Mouse (Mus musculus) liver, postnatal 0 days (tissue): ENCODE measurements at regions not wholly inside any gene's neighbourhood (a gene's known extent, or its start where the extent isn't known, plus 50 kb on each side); places are given as distances from the start of the nearest gene placed in this dataset.

Experiments used
- ATAC-seq: fragments of 200-750 bp; cut with Nextera tagmentation; 2 replicates; pipeline ENCODE4 v1.8.0; 2017; ENCODE audit warnings: mild to moderate bottlenecking, moderate library complexity
- DNase-seq: peaks from one replicate; pipeline ENCODE4 v3.0.0-alpha.2; 2016
- H3K27ac ChIP-seq: fragments of 300-500 bp; sonication (generic); 2 replicates; pipeline ENCODE4 v1.5.1; 2014; ENCODE audit warnings: antibody characterized with exemption, moderate library complexity, mild to moderate bottlenecking, low read depth
- H3K27me3 ChIP-seq: fragments of 300-500 bp; sonication (generic); 2 replicates; pipeline ENCODE4 v1.6.1; 2014; ENCODE audit warnings: low read length, control low read depth, mixed read lengths; ENCODE audit not compliant: insufficient read depth
- H3K36me3 ChIP-seq: fragments of 300-500 bp; sonication (generic); replicated peaks from 2 replicates; pipeline ENCODE4 v1.6.1; 2014; ENCODE audit warnings: mild to moderate bottlenecking, control low read depth, low read length, moderate library complexity, mixed read lengths; ENCODE audit not compliant: insufficient read depth
- H3K4me1 ChIP-seq: fragments of 300-500 bp; sonication (generic); 2 replicates; pipeline ENCODE4 v1.6.1; 2014; ENCODE audit warnings: antibody characterized with exemption, mild to moderate bottlenecking, control low read depth; ENCODE audit not compliant: insufficient read depth
- H3K4me2 ChIP-seq: fragments of 300-500 bp; sonication (generic); 2 replicates; pipeline ENCODE4 v1.6.1; 2014; ENCODE audit warnings: low read depth, mild to moderate bottlenecking, low read length, moderate library complexity, mixed read lengths
- H3K4me3 ChIP-seq: fragments of 300-500 bp; sonication (generic); 2 replicates; pipeline ENCODE4 v1.5.1; 2014; ENCODE audit warnings: low read depth, low read length
- H3K9ac ChIP-seq: fragments of 300-500 bp; sonication (generic); replicated peaks from 2 replicates; pipeline ENCODE4 v1.6.1; 2014; ENCODE audit warnings: mild to moderate bottlenecking, moderate library complexity
- H3K9me3 ChIP-seq: fragments of 300-500 bp; sonication (generic); 2 replicates; pipeline ENCODE4 v1.6.1; 2016; ENCODE audit warnings: mild to moderate bottlenecking, control low read depth, low read length, mixed read lengths
- CTCF ChIP-seq: sonication (generic); IDR thresholded peaks from 2 replicates; pipeline ENCODE4 v1.5.1; 2016; ENCODE audit warnings: antibody characterized with exemption, low read depth
- EP300 ChIP-seq: IDR thresholded peaks from 2 replicates; pipeline ENCODE4 v1.6.1; 2016; ENCODE audit warnings: antibody characterized with exemption, low read depth, mild to moderate bottlenecking
- WGBS: fragments of 180-500 bp; shearing (Covaris S2); extraction: QIAGEN DNeasy Blood & Tissue Kit; methylation state at CpG from one replicate; pipeline ENCODE4 v1.1.7; 2014; ENCODE audit not compliant: insufficient replicate concordance; 5-methylcytosine and 5-hydroxymethylcytosine counted together

DNA sequence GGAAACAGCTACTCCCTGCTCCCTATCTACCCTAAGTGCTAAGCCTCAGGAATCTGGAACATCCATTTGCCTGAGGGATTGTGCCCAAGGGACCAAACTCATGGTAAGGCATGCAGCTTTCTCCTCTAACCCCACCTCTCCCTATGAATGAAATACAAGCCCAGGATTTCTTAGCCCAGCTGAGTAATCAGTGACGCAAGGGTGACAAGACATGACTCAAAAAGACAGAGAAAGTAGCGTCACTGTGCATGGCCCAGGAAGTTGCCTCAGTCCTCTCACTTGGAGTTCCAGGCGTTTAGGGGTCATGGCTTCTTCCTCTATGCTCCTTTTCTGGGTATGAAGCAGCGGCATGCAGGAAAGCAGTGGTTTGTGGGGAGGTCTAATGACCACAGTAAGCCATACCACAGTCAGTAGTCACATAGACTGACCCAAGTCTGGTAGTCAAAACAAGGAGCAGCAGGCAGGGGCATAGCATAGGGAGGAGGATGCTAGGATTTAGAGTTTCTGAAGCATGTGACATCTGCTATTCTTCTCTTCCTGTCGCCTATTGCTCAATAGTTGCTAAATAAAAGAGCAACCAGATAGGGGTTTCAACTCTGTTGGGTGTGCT, 78.7 kb upstream of the Cd93 start:
- Histone ChIP-seq H3K9me3 (no peaks in the 10 kb centered on the region), H3K4me3 (no peak overlapping the region), H3K9ac (no peak overlapping the region), H3K36me3 (no peaks in the 10 kb centered on the region), H3K4me1 (peaks cover 18% of the 10 kb centered on the region; the same call in 1 of the 2 replicates), H3K4me2 (no peak overlapping the region), H3K27me3 (no peaks in the 10 kb centered on the region), H3K27ac (peak overlapping the region; percentile 49; the same call in 1 of the 2 replicates)
- ATAC-seq: peak; percentile 74
- TF ChIP-seq CTCF (no peak), EP300 (peak; percentile 23; the same call in 1 of the 2 replicates)
- WGBS: 25% methylated on average over 5 of the region's 5 CpGs
- peak; percentile 39 for DNase-seq

DNA sequence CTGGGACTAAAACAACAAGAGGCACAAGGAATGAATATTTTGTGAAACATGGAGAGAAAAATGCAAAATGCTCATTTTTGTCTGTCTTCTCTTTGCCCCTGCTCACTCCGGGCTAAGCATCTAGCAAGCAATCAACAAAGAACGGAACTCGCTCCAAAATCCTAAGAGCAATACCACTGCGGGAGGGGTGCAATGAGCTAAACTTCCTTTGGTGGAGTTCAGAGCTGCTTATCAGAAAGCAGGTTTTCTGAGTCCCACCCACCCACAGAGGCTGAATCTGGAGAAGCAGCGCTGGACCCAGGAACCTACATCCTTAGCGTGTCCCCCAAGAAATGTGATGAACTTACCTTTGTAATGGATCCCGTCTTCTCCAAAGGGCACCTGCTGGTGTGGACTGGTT, 76.9 kb upstream of the Cd93 start:
- no peak for DNase-seq
- Histone ChIP-seq H3K9ac (no peak overlapping the region), H3K27me3 (no peaks in the 10 kb centered on the region), H3K36me3 (no peaks in the 10 kb centered on the region), H3K27ac (no peak overlapping the region), H3K4me3 (no peak overlapping the region), H3K4me2 (no peak overlapping the region), H3K4me1 (peaks cover 18% of the 10 kb centered on the region; the same call in 1 of the 2 replicates), H3K9me3 (no peaks in the 10 kb centered on the region)
- ATAC-seq: no peak
- no peak for TF ChIP-seq EP300
- no peak for TF ChIP-seq CTCF
- WGBS: 36% methylated on average over 7 of the region's 7 CpGs

DNA sequence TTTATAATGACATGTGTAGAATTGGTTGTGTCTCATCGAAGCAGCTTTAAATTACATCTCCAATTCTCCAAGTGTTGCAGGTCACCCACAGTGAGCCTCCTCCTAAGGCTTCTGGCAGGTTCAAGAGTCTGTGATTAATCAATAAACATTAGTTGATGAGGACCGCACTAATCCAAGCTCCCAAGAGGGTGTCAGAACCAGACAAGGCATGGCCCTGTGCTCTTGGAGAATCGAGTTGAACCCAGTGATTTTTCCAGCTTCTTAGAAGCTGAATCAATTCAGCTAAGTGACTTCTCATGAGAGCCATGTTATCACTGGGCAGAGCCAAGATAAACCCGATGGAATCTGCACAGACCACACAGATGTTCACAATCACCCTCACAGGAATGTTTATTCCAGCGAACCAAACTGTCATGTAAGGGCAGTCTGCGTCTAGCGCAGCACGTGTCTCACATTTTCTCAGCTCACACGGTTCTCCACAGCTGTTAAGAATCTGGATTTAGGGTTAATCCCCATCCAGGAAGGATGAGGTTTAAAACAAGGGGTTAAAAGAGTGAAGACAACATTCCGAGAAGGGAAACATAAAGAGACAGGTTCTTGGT, 76.4 kb upstream of the Cd93 start:
- no peaks in the 10 kb centered on the region for H3K36me3 ChIP-seq
- peaks cover 18% of the 10 kb centered on the region; the same call in 1 of the 2 replicates for H3K4me1 ChIP-seq
- TF ChIP-seq CTCF (no peak), EP300 (no peak)
- no peaks in the 10 kb centered on the region for H3K9me3 ChIP-seq
- H3K4me3 ChIP-seq: no peak overlapping the region
- DNase-seq (no peak), ATAC-seq (no peak)
- H3K27ac ChIP-seq: no peak overlapping the region
- 60% methylated on average over 10 of the region's 10 CpGs for WGBS
- no peaks in the 10 kb centered on the region for H3K27me3 ChIP-seq
- no peak overlapping the region for H3K4me2 ChIP-seq
- H3K9ac ChIP-seq: no peak overlapping the region

DNA sequence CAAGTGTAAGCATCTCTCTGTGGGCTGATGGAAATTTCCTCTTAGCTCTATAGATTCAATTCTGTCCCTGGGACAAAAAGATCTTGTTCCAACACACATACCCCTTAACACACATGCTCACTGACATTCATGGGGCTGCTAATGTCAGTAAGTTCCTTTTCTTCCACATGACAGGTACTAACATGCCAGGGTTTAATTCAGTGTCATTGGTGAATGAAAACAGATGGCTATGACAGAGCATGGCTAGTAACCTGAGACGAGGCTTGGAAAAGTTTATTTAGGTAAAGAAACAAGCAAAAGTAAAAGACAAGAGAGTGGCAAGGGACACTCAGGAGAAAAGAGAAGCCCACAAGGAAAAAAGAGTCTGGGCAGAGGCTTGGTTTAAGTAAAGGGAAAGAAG, 74.5 kb upstream of the Cd93 start:
- H3K4me2 ChIP-seq: no peak overlapping the region
- H3K9me3 ChIP-seq: no peaks in the 10 kb centered on the region
- H3K4me3 ChIP-seq: no peak overlapping the region
- H3K9ac ChIP-seq: no peak overlapping the region
- no peaks in the 10 kb centered on the region for H3K27me3 ChIP-seq
- ATAC-seq (no peak), DNase-seq (no peak)
- H3K27ac ChIP-seq: no peak overlapping the region
- H3K36me3 ChIP-seq: no peaks in the 10 kb centered on the region
- peaks cover 13% of the 10 kb centered on the region; the same call in 1 of the 2 replicates for H3K4me1 ChIP-seq
- no peak for TF ChIP-seq EP300
- 82% methylated on average over 1 of the region's 1 CpGs for WGBS

DNA sequence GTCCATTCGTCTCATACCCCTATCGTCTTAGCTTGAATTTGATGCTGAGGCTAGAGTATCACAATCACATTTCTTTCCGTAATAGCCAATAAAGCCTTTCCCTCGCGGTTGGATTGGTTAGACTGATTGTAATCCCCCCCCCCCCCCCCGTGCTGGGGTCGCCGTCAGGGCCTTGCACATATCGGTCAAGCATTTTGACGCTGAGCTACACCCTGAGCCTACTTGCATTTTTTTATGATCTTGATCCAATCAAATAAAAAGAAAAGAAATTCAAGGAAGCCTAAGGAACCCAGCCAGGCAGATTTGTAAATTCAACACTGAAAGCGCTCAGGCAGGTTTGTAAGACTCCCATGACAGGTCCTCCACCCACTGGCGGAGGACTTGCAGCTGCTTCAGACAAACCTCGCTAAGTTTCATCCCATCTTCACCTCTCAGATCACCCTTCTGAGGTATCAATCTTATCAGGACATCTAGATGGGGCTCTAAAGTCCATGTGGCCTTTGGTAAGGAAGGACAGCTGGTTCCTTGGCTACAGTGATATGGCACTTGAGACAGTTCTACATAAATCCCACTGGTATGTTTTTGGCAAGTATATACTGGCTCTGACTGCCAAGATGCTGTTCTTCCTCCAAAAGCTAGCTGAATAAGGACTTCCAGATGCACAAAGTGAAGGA, 66.8 kb upstream of the Cd93 start:
- no peak overlapping the region for H3K9ac ChIP-seq
- H3K4me1 ChIP-seq: peaks cover 10% of the 10 kb centered on the region; the same call in 1 of the 2 replicates
- H3K36me3 ChIP-seq: no peaks in the 10 kb centered on the region
- no peak overlapping the region for H3K4me2 ChIP-seq
- TF ChIP-seq CTCF (no peak), EP300 (no peak)
- no peak for DNase-seq
- no peak overlapping the region for H3K4me3 ChIP-seq
- 80% methylated on average over 13 of the region's 13 CpGs for WGBS
- H3K27me3 ChIP-seq: no peaks in the 10 kb centered on the region
- H3K9me3 ChIP-seq: no peaks in the 10 kb centered on the region
- H3K27ac ChIP-seq: no peak overlapping the region
- no peak for ATAC-seq

DNA sequence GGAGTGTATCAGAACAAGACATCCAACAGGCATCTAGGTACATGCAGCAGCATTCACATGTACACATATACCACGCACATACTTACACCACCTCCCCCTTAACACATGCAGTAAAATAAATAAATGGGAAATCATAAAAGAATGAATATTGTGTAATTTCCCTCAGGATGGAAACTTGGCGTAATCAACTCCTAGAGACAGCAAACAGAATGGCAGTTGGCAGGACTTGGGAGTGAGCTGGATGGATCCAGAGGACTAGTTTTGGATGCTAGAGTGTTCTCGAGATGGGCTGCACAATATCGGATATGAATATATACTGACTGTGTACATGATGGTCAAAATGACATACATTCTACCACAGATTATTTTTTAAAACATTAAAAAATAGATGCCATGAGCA, 66.0 kb upstream of the Cd93 start:
- DNase-seq (no peak), ATAC-seq (no peak)
- Histone ChIP-seq H3K27ac (no peak overlapping the region), H3K4me1 (peaks cover 10% of the 10 kb centered on the region; the same call in 1 of the 2 replicates), H3K9me3 (no peaks in the 10 kb centered on the region), H3K4me2 (no peak overlapping the region), H3K27me3 (no peaks in the 10 kb centered on the region), H3K9ac (no peak overlapping the region), H3K36me3 (no peaks in the 10 kb centered on the region), H3K4me3 (no peak overlapping the region)
- TF ChIP-seq CTCF (no peak), EP300 (no peak)
- WGBS: 79% methylated on average over 4 of the region's 4 CpGs
